Mouse (Mus musculus): Measurements from ENCODE around the gene Vmn1r208. TPM values are rescaled to one million over a fixed set of nuclear protein-coding genes. Genes with fewer than 3 reads are reported as not detected.

Gene Vmn1r208
- polyA plus RNA-seq (2012; rRNA removed; ENCODE audit: low replicate concordance) = not detected in 2 replicates

GRCm38 (mm10) chr13:22777300-22777699 is at the start of gene Vmn1r208:
Gene Vmn1r208, minus strand, starts transcription at chr13:22777400.

GRCm38 (mm10) chr13:22809582-22809981 is 32.4 kb upstream of the Vmn1r208 start, which contains the start of gene Vmn1r209:
Gene Vmn1r209, minus strand, starts transcription at chr13:22809682.

GRCm38 (mm10) chr13:22729529-22729928 is 47.7 kb downstream of the Vmn1r208 start, which contains the start of gene Vmn1r207-ps:
Gene Vmn1r207-ps, minus strand, starts transcription at chr13:22729629.

Other genes with a start within 250 kb of the Vmn1r208 start
- gene Vmn1r204, start 224.2 kb downstream of the Vmn1r208 start, polyA plus RNA-seq (2012; rRNA removed; ENCODE audit: low replicate concordance) = not detected in 2 replicates
- not detected in 2 replicates for gene Vmn1r205, start 184.4 kb downstream of the Vmn1r208 start, polyA plus RNA-seq (2012; rRNA removed; ENCODE audit: low replicate concordance)
- gene Vmn1r206, start 153.1 kb downstream of the Vmn1r208 start, polyA plus RNA-seq (2012; rRNA removed; ENCODE audit: low replicate concordance) = not detected in 2 replicates
- not detected in 2 replicates for gene Vmn1r207-ps, start 47.8 kb downstream of the Vmn1r208 start, polyA plus RNA-seq (2012; rRNA removed; ENCODE audit: low replicate concordance)
- not detected in 2 replicates for gene Vmn1r209, start 32.3 kb upstream of the Vmn1r208 start, polyA plus RNA-seq (2012; rRNA removed; ENCODE audit: low replicate concordance)
- gene Vmn1r210, start 53.9 kb upstream of the Vmn1r208 start, polyA plus RNA-seq (2012; rRNA removed; ENCODE audit: low replicate concordance) = not detected in 2 replicates
- not detected in 2 replicates for gene Vmn1r211, start 80.2 kb upstream of the Vmn1r208 start, polyA plus RNA-seq (2012; rRNA removed; ENCODE audit: low replicate concordance)
- not detected in 2 replicates for gene Vmn1r212, start 106.8 kb upstream of the Vmn1r208 start, polyA plus RNA-seq (2012; rRNA removed; ENCODE audit: low replicate concordance)
- gene Vmn1r213, start 230.3 kb upstream of the Vmn1r208 start, polyA plus RNA-seq (2012; rRNA removed; ENCODE audit: low replicate concordance) = not detected in 2 replicates